Mouse (Mus musculus) kidney, postnatal 10 days (tissue): ENCODE data around the gene Srprb.

Experiments used
- DNase-seq: peaks from one replicate; pipeline ENCODE4 v3.0.0; 2021; ENCODE audit warnings: mixed read lengths

Gene Srprb

DNA sequence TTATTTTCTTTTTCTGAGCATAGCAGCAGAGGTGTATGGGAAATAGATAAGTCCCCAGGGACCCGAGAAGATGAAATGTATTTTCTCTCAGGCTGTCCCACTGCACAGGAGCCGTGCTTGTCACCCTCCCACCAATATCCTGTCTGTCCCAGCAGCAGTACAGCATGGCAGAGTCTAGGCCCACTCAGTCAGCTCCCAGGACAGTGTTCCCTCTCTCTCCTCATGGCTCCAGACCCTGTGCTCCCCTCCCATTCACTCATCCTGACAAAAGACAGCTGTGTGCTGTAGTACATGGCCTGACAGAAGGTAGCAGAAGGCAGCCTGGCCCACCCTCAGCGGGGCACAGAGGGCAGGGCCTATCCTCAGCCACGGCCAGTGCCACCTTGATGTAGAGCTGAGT, 58.1 kb downstream of the Srprb start:
- DNase-seq, result no peak

DNA sequence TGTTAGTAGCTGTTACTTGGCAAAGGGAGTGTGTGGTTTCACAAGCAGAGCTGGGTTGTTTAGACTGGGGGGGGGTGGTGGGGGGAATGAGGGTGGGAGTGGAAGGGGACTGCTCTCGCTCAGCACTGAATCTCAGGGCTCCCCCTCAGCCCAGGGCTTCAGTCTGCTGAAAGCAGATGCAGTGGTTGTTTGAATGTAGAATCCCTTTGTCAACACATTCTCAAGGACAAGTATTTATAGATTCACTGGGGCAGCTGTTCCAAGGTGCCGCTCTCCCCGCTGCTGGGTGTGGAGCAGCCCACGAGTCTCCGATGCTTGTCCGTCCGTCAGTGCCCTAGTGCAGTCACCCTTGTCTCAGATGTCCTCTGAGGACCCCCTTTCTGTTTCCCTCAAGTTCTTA, 60.7 kb downstream of the Srprb start:
- no peak for DNase-seq

GRCm38 (mm10) chr9:103140384-103140783, 61.6 kb downstream of the Srprb start:
- no peak for DNase-seq

GRCm38 (mm10) chr9:103139481-103139880, 62.5 kb downstream of the Srprb start:
- DNase-seq, result peak; percentile 46
